Mouse (Mus musculus) Patski (cell line): ENCODE data around the gene Stard3. TPM values are rescaled to one million over a fixed set of nuclear protein-coding genes. Genes with fewer than 3 reads are reported as not detected.

Source experiments
- ATAC-seq: fragments of 100-300 bp; one replicate; pipeline ENCODE4 v1.8.0; 2021
- CTCF ChIA-PET: fragments of 350-600 bp; sonication (Branson Sonifier 250); formaldehyde crosslinking; loops from one replicate; lab custom pipeline; 2022; ENCODE audit warnings: inconsistent platforms; lab: Charles Lee
- POLR2A ChIA-PET: fragments of 350-600 bp; sonication (Branson Sonifier 250); formaldehyde crosslinking; loops from one replicate; lab custom pipeline; 2022; ENCODE audit warnings: antibody characterized with exemption, inconsistent platforms; lab: Charles Lee
- DNase-seq: peaks from one replicate; pipeline ENCODE4 v3.0.0-alpha.2; 2011; ENCODE audit warnings: low read depth, low spot score
- H3K27me3 ChIP-seq: fragments of 371-371 bp; one replicate; pipeline ENCODE4 v1.5.1; 2021
- CTCF ChIP-seq: fragments of 100-300 bp; IDR thresholded peaks from one replicate; pipeline ENCODE4 v1.5.1; 2021
- in situ Hi-C: fragments of 300-500 bp; cut with MboI; formaldehyde crosslinking; loops from 3 replicates; pipeline ENCODE4 v1.11.1; 2018; ENCODE audit warnings: low pct_unique_long_range_greater_than_20kb, mixed read lengths
- polyA plus RNA-seq: library from polyadenylated mRNA; unstranded; gene quantifications from one replicate; pipeline ENCODE4 v1.2.3, GENCODE M21; 2021

Stard3 gene
- polyA plus RNA-seq, 1 experiment from 2014 or later, result 46.3 TPM

- no peaks in the 10 kb centered on the region for H3K27me3 ChIP-seq
- no peak for DNase-seq
- POLR2A ChIA-PET, result no interaction called here
- no peak for TF ChIP-seq CTCF
- no peak for ATAC-seq
- CTCF ChIA-PET, result no interaction called here
- in situ Hi-C loops, result no loop called here
Measured at GRCm38 (mm10) chr11:98409341-98409822, 51.2 kb downstream of the Stard3 start.

- ChIA-PET POLR2A (interaction anchor here (0.6 to 3.3 kb wide), 8 partner anchors 8 to 184 kb away, joined by 3 to 17 read pairs (median 4); partner anchors contain the start of genes Mien1 and Pgap3), CTCF (interaction anchor here (0.8 to 1.7 kb wide), 3 partner anchors 27 to 70 kb away, joined by 3 to 6 read pairs (median 4); partner anchors contain the start of gene Mien1)
- DNase-seq (no peak), ATAC-seq (peak; percentile 71)
- H3K27me3 ChIP-seq, result no peaks in the 10 kb centered on the region
- in situ Hi-C loops, result no loop called here
- no peak for TF ChIP-seq CTCF
Measured at GRCm38 (mm10) chr11:98412273-98412796, 54.2 kb downstream of the Stard3 start, which contains the start of gene Erbb2. Gene Erbb2, plus strand, starts transcription at chr11:98412470.

- CTCF ChIA-PET, result interaction anchor here (0.8 to 1.7 kb wide), 4 partner anchors 17 to 70 kb away, joined by 3 to 6 read pairs (median 4); partner anchors contain the start of gene Mien1
- no peak for TF ChIP-seq CTCF
- in situ Hi-C loops, result no loop called here
- POLR2A ChIA-PET, result interaction anchor here (0.6 to 3.3 kb wide), 8 partner anchors 8 to 185 kb away, joined by 3 to 17 read pairs (median 4); partner anchors contain the start of genes Mien1 and Pgap3
- no peaks in the 10 kb centered on the region for H3K27me3 ChIP-seq
- ATAC-seq (peak; percentile 13), DNase-seq (no peak)
Measured at GRCm38 (mm10) chr11:98412797-98413301, 54.7 kb downstream of the Stard3 start.

GRCm38 (mm10) chr11:98413731-98414130 lies 55.6 kb downstream of the Stard3 start:
- CTCF ChIA-PET, result interaction anchor here (0.8 to 1.7 kb wide), 2 partner anchors 16 to 25 kb away, joined by 3 to 4 read pairs; partner anchors contain the start of gene Mien1
- DNase-seq, result no peak
- no peak for ATAC-seq
- no peak for TF ChIP-seq CTCF
- H3K27me3 ChIP-seq, result no peaks in the 10 kb centered on the region
- POLR2A ChIA-PET, result interaction anchor here (0.6 to 3.3 kb wide), 5 partner anchors 14 to 154 kb away, joined by 3 to 17 read pairs (median 4); partner anchors contain the start of genes Mien1 and Pgap3
- in situ Hi-C loops, result no loop called here

- ChIA-PET POLR2A (interaction anchor here (0.6 to 3.3 kb wide), 4 partner anchors 14 to 155 kb away, joined by 3 to 17 read pairs (median 4); partner anchors contain the start of gene Pgap3), CTCF (no interaction called here)
- in situ Hi-C loops, result no loop called here
- no peak for DNase-seq
- no peaks in the 10 kb centered on the region for H3K27me3 ChIP-seq
- no peak for ATAC-seq
- TF ChIP-seq CTCF, result no peak
Measured at GRCm38 (mm10) chr11:98414162-98414561, 56.0 kb downstream of the Stard3 start.

GRCm38 (mm10) chr11:98417074-98417473 lies 58.9 kb downstream of the Stard3 start:
- CTCF ChIA-PET, result interaction anchor here (1.5 kb wide), 1 partner anchor 21 kb away, joined by 6 read pairs; the partner anchor contains the start of gene Mien1
- in situ Hi-C loops, result no loop called here
- DNase-seq (no peak), ATAC-seq (no peak)
- POLR2A ChIA-PET, result no interaction called here
- H3K27me3 ChIP-seq, result no peaks in the 10 kb centered on the region
- TF ChIP-seq CTCF, result no peak

GRCm38 (mm10) chr11:98418273-98418672 lies 60.1 kb downstream of the Stard3 start:
- in situ Hi-C loops, result no loop called here
- POLR2A ChIA-PET, result no interaction called here
- ATAC-seq (no peak), DNase-seq (no peak)
- no peaks in the 10 kb centered on the region for H3K27me3 ChIP-seq
- TF ChIP-seq CTCF, result no peak
- CTCF ChIA-PET, result interaction anchor here (1.3 to 2.8 kb wide), 2 partner anchors 20 to 76 kb away, joined by 5 to 8 read pairs; partner anchors contain the start of gene Mien1

- no peak for ATAC-seq
- in situ Hi-C loops, result no loop called here
- ChIA-PET POLR2A (no interaction called here), CTCF (interaction anchor here (1.3 to 2.8 kb wide), 2 partner anchors 20 to 76 kb away, joined by 5 to 8 read pairs; partner anchors contain the start of gene Mien1)
- no peaks in the 10 kb centered on the region for H3K27me3 ChIP-seq
- no peak for DNase-seq
- TF ChIP-seq CTCF, result no peak
Measured at GRCm38 (mm10) chr11:98418939-98419547, 60.9 kb downstream of the Stard3 start.

- CTCF ChIA-PET, result interaction anchor here (2.2 kb wide), 1 partner anchor 12 kb away, joined by 7 read pairs; the partner anchor contains the start of gene Mien1
- no peak for TF ChIP-seq CTCF
- no peaks in the 10 kb centered on the region for H3K27me3 ChIP-seq
- POLR2A ChIA-PET, result no interaction called here
- in situ Hi-C loops, result no loop called here
- ATAC-seq, result no peak
- DNase-seq, result no peak
Measured at GRCm38 (mm10) chr11:98426592-98426991, 68.4 kb downstream of the Stard3 start.

GRCm38 (mm10) chr11:98428436-98428835 lies 70.3 kb downstream of the Stard3 start:
- no peak for TF ChIP-seq CTCF
- no peaks in the 10 kb centered on the region for H3K27me3 ChIP-seq
- CTCF ChIA-PET, result no interaction called here
- DNase-seq (no peak), ATAC-seq (no peak)
- POLR2A ChIA-PET, result no interaction called here
- in situ Hi-C loops, result no loop called here

Other genes starting within 250 kb of the Stard3 start
- 21.8 TPM for gene Fbxl20, start 208.0 kb upstream of the Stard3 start, polyA plus RNA-seq
- 23.9 TPM for gene Med1, start 165.1 kb upstream of the Stard3 start, polyA plus RNA-seq
- 24.8 TPM for gene Cdk12, start 155.3 kb upstream of the Stard3 start, polyA plus RNA-seq
- not detected for gene Neurod2, start 28.7 kb upstream of the Stard3 start, polyA plus RNA-seq
- gene Ppp1r1b, start 10.0 kb upstream of the Stard3 start, polyA plus RNA-seq, result 19.2 TPM
- gene Tcap, start 25.4 kb downstream of the Stard3 start, polyA plus RNA-seq, result not detected
- gene Pnmt, start 28.1 kb downstream of the Stard3 start, polyA plus RNA-seq, result not detected
- 9.9 TPM for gene Pgap3, start 42.1 kb downstream of the Stard3 start, polyA plus RNA-seq
- 33.4 TPM for gene Erbb2, start 54.1 kb downstream of the Stard3 start, polyA plus RNA-seq
- 100 TPM for gene Mien1, start 80.6 kb downstream of the Stard3 start, polyA plus RNA-seq
- 1.7 TPM for gene Grb7, start 88.0 kb downstream of the Stard3 start, polyA plus RNA-seq
- not detected for gene Ikzf3, start 187.7 kb downstream of the Stard3 start, polyA plus RNA-seq
- gene Zpbp2, start 192.7 kb downstream of the Stard3 start, polyA plus RNA-seq, result 0.98 TPM
- 94.8 TPM for gene Ormdl3, start 229.0 kb downstream of the Stard3 start, polyA plus RNA-seq
- gene Lrrc3c, start 239.9 kb downstream of the Stard3 start, polyA plus RNA-seq, result not detected